Mouse (Mus musculus): Measurements from ENCODE around the gene Ephb4.

GRCm38 (mm10) chr5:137330910-137331309 lies 19.0 kb upstream of the Ephb4 start:
- TF ChIP-seq CTCF (IDR thresholded peaks at IDR 0.05; ENCODE audit: extremely low read depth, insufficient read depth, low read length) (no peak), POLR2A (IDR thresholded peaks at IDR 0.05; ENCODE audit: extremely low read depth, insufficient read depth, low read length) (no peak)

Measured in cortical plate, adult 2 months (tissue).